Mouse (Mus musculus) CD8-positive naive resting alpha-beta T cell, adult 2 months (primary cell): ENCODE results near the gene Map3k10.
A peak's percentile ranks its signal among the peaks of the same experiment; 100 is the strongest.

ENCODE experiments used
- DNase-seq, 2 experiments: peaks; one replicate each; pipeline ENCODE4 v3.0.0; 2022; ENCODE audit warnings: low read depth in 2 of 2, low spot score in 2 of 2

Gene Map3k10

GRCm38 (mm10) chr7:27610370-27610769 is 64.0 kb downstream of the Map3k10 start:
- no peak for DNase-seq

- peak; percentile 14 to 22 for DNase-seq
Observed at GRCm38 (mm10) chr7:27609688-27610087, 64.7 kb downstream of the Map3k10 start.

- no peak for DNase-seq
Observed at GRCm38 (mm10) chr7:27609285-27609684, 65.1 kb downstream of the Map3k10 start.

GRCm38 (mm10) chr7:27608130-27608529 is 66.3 kb downstream of the Map3k10 start:
- no peak for DNase-seq

- no peak for DNase-seq
Observed at GRCm38 (mm10) chr7:27607580-27607979, 66.8 kb downstream of the Map3k10 start.

- no peak for DNase-seq
Observed at GRCm38 (mm10) chr7:27606481-27607254, 67.7 kb downstream of the Map3k10 start.
